Mouse (Mus musculus) stomach, postnatal 0 days (tissue): Measurements from ENCODE around the gene Gna15. TPM values are rescaled to one million over a fixed set of nuclear protein-coding genes. Genes with fewer than 3 reads are reported as not detected.

Experiments
- ATAC-seq: fragments of 200-750 bp; cut with Nextera tagmentation; 2 replicates; pipeline ENCODE4 v1.8.0; 2017; ENCODE audit not compliant: low FRiP score, low TSS enrichment
- DNase-seq: peaks from one replicate; pipeline ENCODE4 v3.0.0-alpha.2; 2016; ENCODE audit warnings: low spot score
- H3K27ac ChIP-seq: fragments of 300-500 bp; sonication (generic); replicated peaks from 2 replicates; pipeline ENCODE4 v1.5.1; 2014; ENCODE audit warnings: mild to moderate bottlenecking, control low read depth
- H3K27me3 ChIP-seq: fragments of 300-500 bp; sonication (generic); 2 replicates; pipeline ENCODE4 v1.6.1; 2014; ENCODE audit warnings: low read length; ENCODE audit not compliant: control insufficient read depth, insufficient read depth
- H3K36me3 ChIP-seq: fragments of 300-500 bp; sonication (generic); 2 replicates; pipeline ENCODE4 v1.6.1; 2014; ENCODE audit warnings: low read length, mixed read lengths; ENCODE audit not compliant: control insufficient read depth, insufficient read depth
- H3K4me1 ChIP-seq: fragments of 300-500 bp; sonication (generic); replicated peaks from 2 replicates; pipeline ENCODE4 v1.6.1; 2014; ENCODE audit warnings: antibody characterized with exemption; ENCODE audit not compliant: control insufficient read depth, insufficient read depth
- H3K4me2 ChIP-seq: fragments of 300-500 bp; sonication (generic); replicated peaks from 2 replicates; pipeline ENCODE4 v1.6.1; 2014; ENCODE audit warnings: low read depth, mild to moderate bottlenecking, control low read depth, moderate library complexity
- H3K4me3 ChIP-seq: fragments of 300-500 bp; sonication (generic); 2 replicates; pipeline ENCODE4 v1.5.1; 2014; ENCODE audit warnings: low read depth, low read length, control low read depth
- H3K9ac ChIP-seq: fragments of 300-500 bp; sonication (generic); 2 replicates; pipeline ENCODE4 v1.6.1; 2014; ENCODE audit warnings: mild to moderate bottlenecking, low read length, control low read depth, mixed read lengths
- H3K9me3 ChIP-seq: fragments of 300-500 bp; sonication (generic); 2 replicates; pipeline ENCODE4 v1.6.1; 2016; ENCODE audit warnings: low read length; ENCODE audit not compliant: control insufficient read depth
- CTCF ChIP-seq: IDR thresholded peaks from 2 replicates; pipeline ENCODE4 v1.5.1; 2016; ENCODE audit warnings: antibody characterized with exemption, low read depth, mild to moderate bottlenecking, moderate library complexity
- EP300 ChIP-seq: optimal IDR thresholded peaks from 2 replicates; pipeline ENCODE3; 2016; ENCODE audit warnings: antibody characterized with exemption
- WGBS: fragments of 180-500 bp; shearing (Covaris S2); extraction: QIAGEN DNeasy Blood & Tissue Kit; methylation state at CpG from one replicate; pipeline ENCODE4 v1.1.7; 2014; 5-methylcytosine and 5-hydroxymethylcytosine counted together
- polyA plus RNA-seq: library from polyadenylated mRNA; unstranded; fragments of >200 nt; fragmentation: Nextera tagmentation; extraction: Ambion mirVana; gene quantifications from 2 replicates; pipeline ENCODE4 v1.2.1, GENCODE M21; 2015

Gna15 gene
- polyA plus RNA-seq, 1 experiment from 2014 or later: 10.1 TPM

- no peak overlapping the region for H3K4me3 ChIP-seq
- no peaks in the 10 kb centered on the region for H3K9me3 ChIP-seq
- TF ChIP-seq CTCF: no peak
- H3K27ac ChIP-seq: no peak overlapping the region
- DNase-seq (no peak), ATAC-seq (no peak)
- no peak overlapping the region for H3K4me2 ChIP-seq
- no peaks in the 10 kb centered on the region for H3K36me3 ChIP-seq
- peaks cover 2% of the 10 kb centered on the region; the same call in 1 of the 2 replicates for H3K4me1 ChIP-seq
- H3K27me3 ChIP-seq: no peaks in the 10 kb centered on the region
- no peak overlapping the region for H3K9ac ChIP-seq
- WGBS: 81% methylated on average over 3 of the region's 3 CpGs
These were observed 14.5 kb upstream of the Gna15 start for GRCm38 (mm10) chr10:81538321-81539048.

GRCm38 (mm10) chr10:81537429-81537828 lies 13.4 kb upstream of the Gna15 start:
- ATAC-seq (no peak), DNase-seq (no peak)
- TF ChIP-seq CTCF: no peak
- no peak for TF ChIP-seq EP300
- Histone ChIP-seq H3K4me1 (no peaks in the 10 kb centered on the region), H3K9ac (no peak overlapping the region), H3K36me3 (no peaks in the 10 kb centered on the region; the same call in 1 of the 2 replicates), H3K27ac (no peak overlapping the region), H3K4me3 (no peak overlapping the region), H3K9me3 (no peaks in the 10 kb centered on the region), H3K4me2 (no peak overlapping the region), H3K27me3 (no peaks in the 10 kb centered on the region)
- 72% methylated on average over 2 of the region's 2 CpGs for WGBS

- DNase-seq: no peak
- no peaks in the 10 kb centered on the region for H3K4me1 ChIP-seq
- H3K27me3 ChIP-seq: no peaks in the 10 kb centered on the region
- H3K27ac ChIP-seq: no peak overlapping the region
- no peaks in the 10 kb centered on the region; the same call in 1 of the 2 replicates for H3K36me3 ChIP-seq
- 78% methylated on average over 6 of the region's 6 CpGs for WGBS
- no peak overlapping the region for H3K4me3 ChIP-seq
- no peak for ATAC-seq
- H3K9ac ChIP-seq: no peak overlapping the region
- no peak overlapping the region for H3K4me2 ChIP-seq
- peak; percentile 65 for TF ChIP-seq CTCF
- no peak for TF ChIP-seq EP300
- H3K9me3 ChIP-seq: no peaks in the 10 kb centered on the region
These were observed 12.7 kb upstream of the Gna15 start for GRCm38 (mm10) chr10:81536734-81537133.

GRCm38 (mm10) chr10:81534826-81535225 lies 10.8 kb upstream of the Gna15 start:
- no peak overlapping the region for H3K9ac ChIP-seq
- WGBS: 49% methylated on average over 16 of the region's 16 CpGs
- DNase-seq (peak; percentile 51), ATAC-seq (peak; percentile 26; the same call in 1 of the 2 replicates)
- H3K4me1 ChIP-seq: no peaks in the 10 kb centered on the region
- H3K4me3 ChIP-seq: no peak overlapping the region
- H3K9me3 ChIP-seq: no peaks in the 10 kb centered on the region
- no peak for TF ChIP-seq CTCF
- TF ChIP-seq EP300: no peak
- peaks cover 4% of the 10 kb centered on the region for H3K36me3 ChIP-seq
- no peaks in the 10 kb centered on the region for H3K27me3 ChIP-seq
- H3K27ac ChIP-seq: no peak overlapping the region
- no peak overlapping the region for H3K4me2 ChIP-seq

- H3K27ac ChIP-seq: no peak overlapping the region
- H3K36me3 ChIP-seq: peaks cover 11% of the 10 kb centered on the region; the same call in 1 of the 2 replicates
- WGBS: 9% methylated on average over 14 of the region's 14 CpGs
- H3K4me3 ChIP-seq: no peak overlapping the region
- no peak overlapping the region for H3K4me2 ChIP-seq
- no peak overlapping the region for H3K9ac ChIP-seq
- TF ChIP-seq EP300 (no peak), CTCF (peak; percentile 98)
- peak; percentile 41; the same call in 1 of the 2 replicates for ATAC-seq
- H3K9me3 ChIP-seq: no peaks in the 10 kb centered on the region
- no peaks in the 10 kb centered on the region for H3K4me1 ChIP-seq
- H3K27me3 ChIP-seq: no peaks in the 10 kb centered on the region
- peak; percentile 84 for DNase-seq
These were observed 2.8 kb upstream of the Gna15 start for GRCm38 (mm10) chr10:81526779-81527178.

- 48% methylated on average over 12 of the region's 13 CpGs for WGBS
- Histone ChIP-seq H3K4me1 (no peaks in the 10 kb centered on the region), H3K9me3 (no peaks in the 10 kb centered on the region), H3K27ac (peak overlapping the region; percentile 85), H3K27me3 (no peaks in the 10 kb centered on the region), H3K36me3 (peaks cover 9% of the 10 kb centered on the region; the same call in 1 of the 2 replicates), H3K4me2 (no peak overlapping the region), H3K9ac (no peak overlapping the region), H3K4me3 (no peak overlapping the region)
- ATAC-seq (no peak), DNase-seq (no peak)
- TF ChIP-seq CTCF (no peak), EP300 (no peak)
These were observed 1.1 kb upstream of the Gna15 start for GRCm38 (mm10) chr10:81525017-81525694.
